Mouse (Mus musculus) forebrain, embryonic 10.5 days (tissue): ENCODE measurements around the gene Hbp1. TPM values are rescaled to one million over a fixed set of nuclear protein-coding genes. Genes with fewer than 3 reads are reported as not detected.

ENCODE experiments used
- DNase-seq: peaks from one replicate; pipeline ENCODE4 v3.0.0-alpha.2; 2017; ENCODE audit warnings: low spot score; ENCODE audit errors: extremely low spot score
- H3K27ac ChIP-seq: fragments of 300-500 bp; sonication (generic); 2 replicates; pipeline ENCODE4 v1.5.1; 2016; ENCODE audit warnings: mild to moderate bottlenecking
- H3K27me3 ChIP-seq: fragments of 300-500 bp; sonication (generic); 2 replicates; pipeline ENCODE4 v1.6.1; 2016; ENCODE audit warnings: mild to moderate bottlenecking; ENCODE audit not compliant: poor library complexity, severe bottlenecking
- H3K36me3 ChIP-seq: fragments of 300-500 bp; sonication (generic); replicated peaks from 2 replicates; pipeline ENCODE4 v1.6.1; 2016; ENCODE audit warnings: mild to moderate bottlenecking, moderate library complexity
- H3K4me1 ChIP-seq: fragments of 300-500 bp; sonication (generic); 2 replicates; pipeline ENCODE4 v1.6.1; 2016
- H3K4me3 ChIP-seq: fragments of 300-500 bp; sonication (generic); 2 replicates; pipeline ENCODE4 v1.5.1; 2016; ENCODE audit warnings: mild to moderate bottlenecking, moderate library complexity
- H3K9me3 ChIP-seq: fragments of 300-500 bp; sonication (generic); 2 replicates; pipeline ENCODE4 v1.6.1; 2016; ENCODE audit warnings: mild to moderate bottlenecking, moderate library complexity
- WGBS: fragments of 180-500 bp; shearing (Covaris S2); methylation state at CpG from one replicate; pipeline ENCODE4 v1.1.7; 2016; 5-methylcytosine and 5-hydroxymethylcytosine counted together
- polyA plus RNA-seq: library from polyadenylated mRNA; unstranded; fragments of >200 nt; fragmentation: Nextera tagmentation; extraction: Ambion mirVana; gene quantifications from 2 replicates; pipeline ENCODE4 v1.2.1, GENCODE M21; 2016

The Hbp1 gene
- polyA plus RNA-seq, 1 experiment from 2014 or later = 69.6 TPM

DNA sequence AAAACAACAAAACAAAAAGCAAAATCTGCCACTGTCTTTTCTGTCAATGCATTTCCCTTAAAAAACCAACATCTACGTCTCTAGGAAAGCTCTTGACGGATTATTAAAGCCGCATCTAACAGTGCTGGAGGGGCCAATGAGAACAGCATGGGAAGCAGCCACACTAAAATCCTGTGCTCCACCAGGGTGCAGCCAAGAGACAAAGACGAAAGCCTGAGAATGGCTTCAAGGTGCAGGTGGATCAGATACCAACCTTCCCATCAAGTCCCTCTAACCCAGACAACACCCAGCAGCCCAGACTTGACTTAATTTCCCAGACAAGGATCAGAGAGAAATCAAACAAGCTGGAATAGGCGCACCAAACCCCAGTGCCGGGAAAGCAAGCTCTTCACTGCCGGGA lies 26.2 kb upstream of the Hbp1 start:
- Histone ChIP-seq H3K9me3 (no peaks in the 10 kb centered on the region), H3K36me3 (no peaks in the 10 kb centered on the region), H3K27ac (no peak overlapping the region), H3K27me3 (no peaks in the 10 kb centered on the region), H3K4me1 (peaks cover 4% of the 10 kb centered on the region), H3K4me3 (no peak overlapping the region)
- 52% methylated on average over 7 of the region's 7 CpGs for WGBS
- DNase-seq = no peak

DNA sequence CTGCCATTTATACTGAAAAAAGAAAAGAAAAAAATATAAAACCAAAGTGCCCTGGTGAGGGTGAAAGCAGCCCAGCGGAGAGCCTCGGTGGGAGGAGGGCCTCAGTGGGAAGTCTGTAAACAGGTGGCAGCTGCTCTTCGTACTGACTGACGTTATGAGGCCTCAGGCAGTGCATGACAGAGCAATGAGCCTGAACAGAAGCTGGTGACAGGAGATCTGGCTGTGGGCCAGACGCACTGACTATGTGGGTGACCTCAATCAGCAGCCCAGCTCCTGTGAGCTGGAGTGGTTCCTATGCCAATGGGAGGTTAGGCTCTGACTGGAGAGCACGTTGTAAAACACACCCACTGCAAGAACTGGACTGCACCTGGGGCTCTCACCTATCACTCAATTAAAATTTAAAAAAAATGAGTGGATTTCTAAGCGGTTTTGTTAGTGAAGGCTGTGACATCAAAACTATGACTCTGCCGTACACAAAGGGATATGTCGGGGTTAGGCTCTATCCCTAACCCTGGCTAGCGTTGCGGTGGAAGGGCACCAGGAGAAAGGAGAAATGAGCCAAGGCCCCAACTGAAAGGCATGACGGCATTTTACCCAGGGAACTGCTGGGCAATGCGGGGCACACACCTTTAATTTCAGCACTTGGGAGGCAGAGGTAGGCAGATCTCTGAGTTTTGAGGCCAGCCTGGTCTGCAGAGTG lies 23.3 kb upstream of the Hbp1 start:
- Histone ChIP-seq H3K27ac (no peak overlapping the region), H3K9me3 (no peaks in the 10 kb centered on the region), H3K4me3 (no peak overlapping the region), H3K4me1 (peaks cover 4% of the 10 kb centered on the region), H3K27me3 (no peaks in the 10 kb centered on the region), H3K36me3 (no peaks in the 10 kb centered on the region)
- DNase-seq = no peak
- WGBS = 75% methylated on average over 13 of the region's 13 CpGs

DNA sequence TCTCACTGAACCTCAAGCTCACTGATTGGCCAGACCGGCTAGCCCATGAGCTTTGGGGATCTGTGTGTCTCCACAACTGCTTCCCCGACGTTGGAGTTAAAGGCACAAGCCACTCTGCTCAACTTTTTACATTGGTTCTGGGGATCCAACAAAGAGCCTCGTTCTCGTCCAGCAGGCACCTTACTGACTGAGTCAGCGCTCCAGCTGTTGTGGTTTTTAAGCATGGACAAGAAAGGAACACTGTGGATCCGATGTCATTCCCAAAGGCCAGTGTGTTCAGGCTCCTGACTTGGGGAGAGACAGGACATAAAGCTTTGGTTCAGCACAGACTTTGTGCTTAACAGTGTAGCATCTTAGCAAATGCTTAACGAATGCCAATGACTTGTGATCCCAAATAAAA lies 21.2 kb upstream of the Hbp1 start:
- no peak for DNase-seq
- Histone ChIP-seq H3K4me1 (no peaks in the 10 kb centered on the region), H3K36me3 (no peaks in the 10 kb centered on the region), H3K27me3 (no peaks in the 10 kb centered on the region), H3K4me3 (no peak overlapping the region), H3K9me3 (no peaks in the 10 kb centered on the region), H3K27ac (no peak overlapping the region)
- WGBS = 89% methylated on average over 8 of the region's 8 CpGs

DNA sequence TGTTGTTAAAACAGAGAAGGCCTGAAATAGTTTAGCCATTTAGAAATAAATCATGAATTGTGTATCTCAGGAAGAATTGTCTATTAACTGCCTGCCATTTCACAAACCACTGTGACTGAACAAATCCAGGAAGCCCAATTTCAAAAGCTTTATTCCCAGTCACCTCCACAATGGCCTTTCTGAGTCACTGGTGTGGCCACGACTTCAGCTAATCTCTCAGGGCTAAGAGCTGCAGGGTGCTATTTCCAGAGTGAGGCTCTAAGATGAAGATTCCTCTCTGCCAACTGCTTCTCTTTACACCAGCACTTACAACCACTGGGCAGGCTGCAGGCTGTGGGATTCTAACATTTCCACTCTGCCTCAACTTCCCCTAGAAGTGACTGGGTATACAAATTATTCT lies 18.8 kb upstream of the Hbp1 start:
- 27% methylated on average over 1 of the region's 1 CpGs for WGBS
- Histone ChIP-seq H3K27ac (no peak overlapping the region), H3K36me3 (peaks cover 2% of the 10 kb centered on the region), H3K27me3 (no peaks in the 10 kb centered on the region), H3K4me1 (no peaks in the 10 kb centered on the region), H3K9me3 (no peaks in the 10 kb centered on the region), H3K4me3 (no peak overlapping the region)
- no peak for DNase-seq

DNA sequence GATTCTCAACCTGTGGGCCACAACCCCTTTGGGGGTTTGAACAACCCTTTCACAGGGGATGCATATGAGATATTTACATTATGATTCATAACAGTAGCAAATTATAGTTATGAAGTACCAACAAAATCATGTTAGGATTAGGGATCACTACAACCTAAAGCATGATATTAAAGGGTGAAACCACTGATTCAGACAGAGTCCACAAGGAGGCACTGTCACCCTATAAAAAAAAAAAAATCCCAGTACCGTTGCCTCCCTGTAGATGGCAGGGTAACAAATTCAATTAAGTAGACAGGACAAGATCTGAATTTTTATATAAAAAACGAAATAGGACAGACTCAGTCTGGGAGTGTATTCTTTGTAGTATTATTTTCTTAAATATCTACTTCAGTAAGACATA lies 17.2 kb upstream of the Hbp1 start:
- Histone ChIP-seq H3K9me3 (no peaks in the 10 kb centered on the region), H3K4me1 (no peaks in the 10 kb centered on the region), H3K27ac (no peak overlapping the region), H3K27me3 (no peaks in the 10 kb centered on the region), H3K4me3 (no peak overlapping the region), H3K36me3 (peaks cover 4% of the 10 kb centered on the region)
- WGBS = 10% methylated on average over 2 of the region's 2 CpGs
- DNase-seq = no peak

DNA sequence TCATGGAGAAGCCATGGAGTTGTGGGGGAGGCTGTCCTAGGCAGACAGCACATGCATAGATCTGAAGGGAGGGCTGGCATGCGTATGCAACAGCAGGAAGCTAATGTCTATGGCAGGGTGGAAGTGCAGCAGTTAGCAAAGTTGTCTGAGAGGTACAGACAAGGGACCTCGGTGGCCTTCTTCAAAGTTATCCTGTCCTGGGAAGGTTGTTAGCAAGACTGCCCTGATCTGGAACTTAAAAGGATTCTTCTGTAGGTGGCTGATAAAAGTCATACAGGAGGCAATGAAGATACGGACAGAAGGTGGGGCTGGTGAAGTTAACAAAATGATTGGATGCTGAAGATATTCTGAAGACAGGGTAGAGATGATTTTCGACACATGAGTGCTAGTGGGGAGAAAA lies 16.1 kb upstream of the Hbp1 start:
- Histone ChIP-seq H3K27ac (no peak overlapping the region), H3K4me1 (no peaks in the 10 kb centered on the region), H3K36me3 (peaks cover 4% of the 10 kb centered on the region), H3K4me3 (no peak overlapping the region), H3K9me3 (no peaks in the 10 kb centered on the region), H3K27me3 (no peaks in the 10 kb centered on the region)
- DNase-seq = no peak
- WGBS = 86% methylated on average over 4 of the region's 4 CpGs

DNA sequence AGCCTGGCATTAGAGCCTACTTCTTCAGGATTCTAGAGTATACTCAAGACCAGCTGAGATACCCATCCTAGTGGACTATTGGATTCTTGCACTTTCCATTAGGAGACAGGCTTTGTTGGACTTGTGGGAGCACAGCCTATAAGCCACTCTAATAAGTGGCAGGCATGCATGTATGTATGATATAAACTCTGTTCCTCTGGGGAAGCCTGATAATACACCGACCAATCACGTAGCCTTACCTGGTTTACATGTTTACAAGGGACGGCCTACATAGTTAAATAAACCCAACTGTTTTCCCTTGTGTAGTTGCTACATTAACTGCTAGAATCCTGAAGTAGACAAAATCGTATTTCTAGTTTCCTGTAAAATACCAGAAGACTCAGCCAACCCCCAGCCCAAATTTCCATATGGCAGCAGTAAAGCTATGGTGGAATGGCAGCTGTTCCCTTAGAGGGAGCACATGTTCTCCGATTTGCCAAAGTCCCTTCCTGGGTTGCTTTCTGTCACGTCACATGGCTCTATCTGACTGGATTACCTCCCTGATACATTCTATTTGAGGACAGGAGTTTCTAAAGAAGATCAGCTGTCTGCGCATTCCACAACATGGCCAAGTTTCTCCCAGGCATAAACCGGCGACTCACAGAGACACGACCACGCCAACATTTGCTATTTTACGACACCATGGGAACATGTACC lies 15.3 kb upstream of the Hbp1 start:
- H3K36me3 ChIP-seq = peaks cover 4% of the 10 kb centered on the region
- no peak overlapping the region for H3K27ac ChIP-seq
- no peak for DNase-seq
- no peaks in the 10 kb centered on the region for H3K4me1 ChIP-seq
- no peaks in the 10 kb centered on the region for H3K9me3 ChIP-seq
- H3K27me3 ChIP-seq = no peaks in the 10 kb centered on the region
- WGBS = 92% methylated on average over 12 of the region's 12 CpGs
- H3K4me3 ChIP-seq = no peak overlapping the region

DNA sequence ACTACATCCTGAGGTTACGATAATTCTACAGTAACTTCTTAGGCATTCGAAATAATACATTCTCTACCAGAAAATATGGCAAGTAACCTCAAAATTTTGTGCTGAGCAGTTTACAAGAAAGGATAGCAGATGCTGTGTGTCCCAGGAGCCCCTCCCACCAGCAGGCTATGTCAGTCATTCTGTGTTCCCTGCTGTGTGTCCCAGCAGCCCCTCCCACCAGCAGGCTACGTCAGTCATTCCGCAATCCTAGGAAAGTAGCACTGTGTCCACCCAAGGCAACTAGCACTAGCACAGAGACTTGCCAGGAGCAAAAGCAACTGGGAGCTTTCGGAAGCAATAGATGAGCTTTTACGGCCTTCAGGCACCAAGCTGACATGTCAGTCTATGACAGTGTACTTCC lies 13.7 kb upstream of the Hbp1 start:
- H3K27me3 ChIP-seq = no peaks in the 10 kb centered on the region
- peaks cover 4% of the 10 kb centered on the region for H3K36me3 ChIP-seq
- 89% methylated on average over 6 of the region's 6 CpGs for WGBS
- no peak overlapping the region for H3K27ac ChIP-seq
- no peak for DNase-seq
- no peaks in the 10 kb centered on the region for H3K4me1 ChIP-seq
- H3K4me3 ChIP-seq = no peak overlapping the region
- no peaks in the 10 kb centered on the region for H3K9me3 ChIP-seq

DNA sequence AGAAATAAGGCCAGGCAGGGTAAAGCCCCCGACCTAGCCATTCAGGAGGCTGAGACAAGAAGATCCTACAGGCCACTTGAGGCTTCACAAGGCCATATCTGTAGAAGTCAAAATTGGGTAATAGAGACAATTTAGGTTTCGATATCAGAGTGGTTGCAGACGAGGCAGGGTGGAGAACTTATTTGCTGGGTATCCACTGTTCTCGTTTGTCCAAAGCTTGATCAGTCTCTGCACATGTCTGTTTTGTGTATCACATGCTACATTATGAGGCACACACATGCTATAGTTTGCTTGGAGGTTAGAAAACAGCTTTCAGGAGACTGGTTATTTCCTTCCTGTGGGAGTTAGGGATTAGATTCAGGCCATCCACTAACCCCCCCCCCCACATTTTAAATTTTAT lies 5.5 kb upstream of the Hbp1 start:
- Histone ChIP-seq H3K27ac (no peak overlapping the region), H3K36me3 (no peaks in the 10 kb centered on the region), H3K4me3 (no peak overlapping the region), H3K27me3 (no peaks in the 10 kb centered on the region), H3K9me3 (no peaks in the 10 kb centered on the region), H3K4me1 (peaks cover 4% of the 10 kb centered on the region)
- no peak for DNase-seq
- 85% methylated on average over 4 of the region's 4 CpGs for WGBS

DNA sequence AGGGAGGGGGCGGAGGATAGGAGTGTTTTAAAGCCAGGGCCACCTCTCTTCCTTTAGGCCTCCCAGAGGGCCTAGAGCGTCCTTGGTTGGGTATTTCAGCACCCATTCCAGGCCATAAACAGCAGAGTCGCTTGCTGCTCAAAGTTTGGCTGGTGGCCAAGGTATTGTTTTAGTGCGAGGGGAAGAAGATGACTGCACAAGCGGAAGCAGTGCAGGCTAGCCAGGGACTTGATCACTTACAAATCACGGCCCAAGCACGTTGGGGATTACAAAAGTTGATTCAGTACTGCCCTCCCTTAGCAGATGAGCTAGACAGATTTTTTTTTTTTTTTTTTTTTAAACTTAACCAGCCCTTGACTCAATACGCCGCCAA lies 310 bp upstream of the Hbp1 start:
- Histone ChIP-seq H3K9me3 (no peaks in the 10 kb centered on the region), H3K27me3 (no peaks in the 10 kb centered on the region), H3K4me1 (peaks cover 18% of the 10 kb centered on the region), H3K4me3 (peak overlapping the region; percentile 93), H3K36me3 (peaks cover 5% of the 10 kb centered on the region), H3K27ac (peak overlapping the region; percentile 72)
- no peak for DNase-seq
- 7% methylated on average over 9 of the region's 9 CpGs for WGBS

DNA sequence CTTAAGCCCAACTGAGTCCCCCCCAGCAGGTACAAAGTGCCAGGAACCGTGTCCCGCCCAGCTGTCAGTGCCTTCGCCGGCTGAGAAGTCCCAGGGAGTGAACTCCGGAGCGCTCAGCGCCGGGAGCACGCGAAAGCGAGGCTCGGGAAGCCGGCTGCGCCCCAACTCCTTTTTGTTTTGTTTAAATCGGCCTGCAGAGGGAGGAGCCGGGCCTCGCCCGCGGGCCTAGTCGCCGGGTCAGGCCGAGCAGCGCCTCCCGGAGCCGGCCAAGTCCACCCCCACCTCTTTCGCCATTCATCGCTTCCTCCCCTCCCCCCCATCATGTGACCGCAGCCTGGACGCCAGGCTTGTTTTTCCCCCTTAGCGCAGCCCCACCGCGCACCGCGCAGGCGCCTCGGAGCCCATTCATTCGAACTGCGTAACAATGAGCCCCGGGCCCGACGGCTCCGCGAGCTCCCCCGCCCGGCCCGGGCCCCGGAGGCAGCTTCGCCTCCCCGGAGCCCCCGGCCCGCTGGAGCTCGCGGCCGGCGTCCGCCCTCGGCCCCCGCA lies 1.1 kb downstream of the Hbp1 start:
- Histone ChIP-seq H3K4me3 (peak overlapping the region; percentile 93), H3K27me3 (no peaks in the 10 kb centered on the region), H3K36me3 (peaks cover 5% of the 10 kb centered on the region), H3K27ac (peak overlapping the region; percentile 100), H3K4me1 (peaks cover 18% of the 10 kb centered on the region), H3K9me3 (no peaks in the 10 kb centered on the region)
- WGBS = under 1% methylated on average over 58 of the region's 58 CpGs
- peak; percentile 98 for DNase-seq

DNA sequence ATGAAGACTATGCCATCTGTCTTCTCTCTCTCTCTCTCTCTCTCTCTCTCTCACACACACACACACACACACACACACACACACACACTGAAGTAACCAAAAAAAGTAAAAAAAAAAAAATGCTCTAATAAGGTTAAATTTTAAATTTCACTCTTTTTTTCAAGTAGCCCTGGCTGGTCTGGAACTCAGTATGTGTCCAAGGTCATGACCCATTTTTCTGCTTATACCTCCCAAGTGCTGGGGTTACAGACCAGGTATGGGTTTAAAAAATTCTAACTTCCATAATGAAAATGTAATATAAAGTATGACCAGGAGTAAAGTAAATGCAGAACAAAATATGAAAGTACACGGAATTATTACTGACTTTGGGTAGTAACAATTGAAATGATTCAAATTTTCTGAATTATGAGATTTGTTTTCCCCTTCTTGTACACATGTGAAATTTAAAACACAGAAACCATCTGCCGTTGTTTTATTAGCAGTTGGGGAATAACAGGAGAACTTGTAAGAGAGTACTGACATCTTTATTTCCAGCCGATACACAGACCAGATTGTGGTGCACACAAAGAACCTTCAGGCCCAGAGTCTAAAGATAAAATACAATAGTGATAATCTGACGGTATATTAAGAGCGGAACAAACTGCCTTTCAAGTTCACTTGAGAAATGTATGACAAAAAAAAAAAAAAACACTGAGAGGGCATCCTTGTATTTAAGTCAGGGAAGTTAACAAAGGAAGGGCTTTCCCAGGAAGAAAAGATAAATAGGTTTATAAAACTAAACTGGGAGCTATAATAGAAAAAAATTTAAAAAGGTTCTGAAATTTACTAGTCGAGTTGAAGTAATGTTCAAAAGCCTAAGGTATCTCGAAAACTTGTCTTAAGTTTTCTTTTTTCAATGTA lies 2.0 kb downstream of the Hbp1 start:
- peaks cover 18% of the 10 kb centered on the region for H3K4me1 ChIP-seq
- peak overlapping the region; percentile 100 for H3K27ac ChIP-seq
- H3K36me3 ChIP-seq = peaks cover 11% of the 10 kb centered on the region
- no peaks in the 10 kb centered on the region for H3K27me3 ChIP-seq
- peak overlapping the region; percentile 93 for H3K4me3 ChIP-seq
- no peak for DNase-seq
- H3K9me3 ChIP-seq = no peaks in the 10 kb centered on the region
- WGBS = 41% methylated on average over 7 of the region's 7 CpGs

DNA sequence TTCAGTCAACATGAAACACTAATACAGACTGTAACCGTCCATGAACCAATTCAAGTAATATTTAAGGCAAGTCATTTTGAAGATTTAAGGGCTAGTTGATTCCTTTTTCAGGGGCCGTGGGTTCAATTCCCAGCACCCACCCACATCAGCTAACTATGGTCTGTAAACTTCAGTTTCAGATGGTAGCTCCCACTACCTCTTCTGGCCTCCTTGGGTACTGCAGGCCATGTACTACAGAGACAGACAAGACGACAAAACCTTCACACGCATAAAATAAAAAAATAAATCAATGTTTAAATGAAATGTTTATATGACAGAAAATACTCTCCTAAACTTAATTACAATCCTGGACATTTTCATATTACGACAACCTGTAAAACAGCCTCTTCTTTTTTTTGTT lies 2.9 kb downstream of the Hbp1 start:
- no peaks in the 10 kb centered on the region for H3K27me3 ChIP-seq
- H3K9me3 ChIP-seq = no peaks in the 10 kb centered on the region
- no peak overlapping the region for H3K4me3 ChIP-seq
- 92% methylated on average over 5 of the region's 5 CpGs for WGBS
- peaks cover 18% of the 10 kb centered on the region for H3K4me1 ChIP-seq
- DNase-seq = no peak
- H3K27ac ChIP-seq = no peak overlapping the region
- H3K36me3 ChIP-seq = peaks cover 20% of the 10 kb centered on the region
